ENCODE assay signal across 21 mouse cellular contexts in the genomic region with DNA sequence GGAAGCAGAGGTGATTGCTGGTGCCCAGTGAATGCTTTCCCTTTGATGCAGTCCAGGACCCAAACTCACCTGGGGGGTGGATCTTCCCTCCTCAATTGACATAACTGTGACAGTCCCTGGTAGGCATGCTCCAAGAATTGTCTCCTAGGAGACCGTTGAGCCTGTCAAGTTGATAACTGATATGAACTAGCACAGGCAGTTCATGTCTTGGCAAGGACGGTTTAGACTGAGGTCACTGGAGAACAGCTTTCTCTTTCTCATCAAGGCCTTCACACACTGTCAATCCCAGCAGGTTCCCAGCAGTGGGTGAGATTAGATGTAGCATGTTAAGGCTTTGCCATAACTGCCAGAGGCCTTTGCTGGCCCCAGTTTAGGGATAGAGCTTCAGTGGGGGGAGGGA.
DNase-seq lines count a peak whose midpoint lies in the region; ATAC-seq and TF ChIP-seq lines count a peak whose summit lies in the region.
"Had no signal": no experiment of that assay in that cellular context is flagged by ENCODE, and none has a peak within 500 bp of the region (broad histone marks: within the 10 kb centered on the region; RNA-seq: fewer than 3 reads in every experiment).

No protein-coding gene starts in this region.

- no peaks in the 10 kb centered on the region for H3K36me3 ChIP-seq in heart, embryonic 15.5 days
- H3K36me3 ChIP-seq in heart, embryonic 10.5 days: no peaks in the 10 kb centered on the region
- no peaks in the 10 kb centered on the region for H3K36me3 ChIP-seq in lung, embryonic 16.5 days (ENCODE audit: control insufficient read depth, insufficient read depth, low read length)
- H3K36me3 ChIP-seq in intestine, postnatal 0 days (ENCODE audit: control insufficient read depth, insufficient read depth): no peaks in the 10 kb centered on the region
- H3K36me3 ChIP-seq: embryonic facial prominence, embryonic 12.5 days; limb, embryonic 10.5 days; liver, embryonic 12.5 days had no signal

- no peaks in the 10 kb centered on the region for H3K9me3 ChIP-seq in heart, embryonic 15.5 days (replicated peaks)
- no peaks in the 10 kb centered on the region for H3K9me3 ChIP-seq in heart, embryonic 10.5 days
- no peaks in the 10 kb centered on the region for H3K9me3 ChIP-seq in lung, embryonic 16.5 days (ENCODE audit: control insufficient read depth, low read length)
- H3K9me3 ChIP-seq in intestine, postnatal 0 days (ENCODE audit: control insufficient read depth): no peaks in the 10 kb centered on the region
- H3K9me3 ChIP-seq: embryonic facial prominence, embryonic 12.5 days; limb, embryonic 10.5 days had no signal

- ATAC-seq in cerebellum, adult (ENCODE audit: insufficient number of reproducible peaks, low FRiP score, low TSS enrichment): no peak
- ATAC-seq in heart, embryonic 15.5 days (replicated peaks; ENCODE audit: insufficient number of reproducible peaks, insufficient read depth, low FRiP score, low read depth): no peak
- ATAC-seq in lung, embryonic 16.5 days (ENCODE audit: low read depth): 0 out of 2 replicates have a peak, but pooled peaks have one; percentile 17
- no peak for ATAC-seq in intestine, postnatal 0 days
- ATAC-seq: hindbrain, postnatal 0 days; liver, embryonic 12.5 days had no signal

- no peak overlapping the region for H3K9ac ChIP-seq in heart, embryonic 15.5 days
- H3K9ac ChIP-seq in lung, embryonic 16.5 days (ENCODE audit: low read length): no peak overlapping the region
- no peak overlapping the region for H3K9ac ChIP-seq in intestine, postnatal 0 days (ENCODE audit: low read depth, low read length)
- H3K9ac ChIP-seq: embryonic facial prominence, embryonic 12.5 days; liver, embryonic 12.5 days had no signal

- no peak overlapping the region for H3K4me3 ChIP-seq in heart, embryonic 15.5 days
- no peak overlapping the region for H3K4me3 ChIP-seq in heart, embryonic 10.5 days
- no peak overlapping the region for H3K4me3 ChIP-seq in lung, embryonic 16.5 days (ENCODE audit: low read length)
- H3K4me3 ChIP-seq in intestine, postnatal 0 days (ENCODE audit: low read depth, low read length): no peak overlapping the region
- H3K4me3 ChIP-seq: embryonic facial prominence, embryonic 12.5 days; erythroblast, embryonic 14.5 days; limb, embryonic 10.5 days; liver, embryonic 12.5 days had no signal

- no peak for TF ChIP-seq CTCF in intestine, postnatal 0 days (IDR thresholded peaks at IDR 0.05; ENCODE audit: low read depth)

- H3K27me3 ChIP-seq in heart, embryonic 15.5 days: no peaks in the 10 kb centered on the region
- H3K27me3 ChIP-seq in heart, embryonic 10.5 days (ENCODE audit: insufficient read depth, poor library complexity, severe bottlenecking): no peaks in the 10 kb centered on the region
- H3K27me3 ChIP-seq in lung, embryonic 16.5 days (ENCODE audit: control insufficient read depth, insufficient read depth, low read depth, low read length): no peaks in the 10 kb centered on the region
- no peaks in the 10 kb centered on the region for H3K27me3 ChIP-seq in intestine, postnatal 0 days (replicated peaks; ENCODE audit: control insufficient read depth, insufficient read depth, low read length)
- H3K27me3 ChIP-seq: embryonic facial prominence, embryonic 12.5 days; liver, embryonic 12.5 days had no signal

- peak; percentile 49 to 59 for DNase-seq in cerebellum, postnatal 10 days
- no peak for DNase-seq in heart, embryonic 10.5 days (ENCODE audit: low spot score)
- no peak for DNase-seq in lung, postnatal 36 days
- DNase-seq: B cell, adult 2 months; cerebellum, adult 9-11 months; gastrocnemius, postnatal 25 days; kidney, adult 11 months; layer of hippocampus, postnatal 36 days; lung, adult 2 months; lung, postnatal 4 days; retina, postnatal 1 day had no signal

- peak overlapping the region; percentile 47 for H3K27ac ChIP-seq in heart, embryonic 15.5 days
- no peak overlapping the region for H3K27ac ChIP-seq in heart, embryonic 10.5 days
- H3K27ac ChIP-seq in lung, embryonic 16.5 days (ENCODE audit: low read length): no peak overlapping the region
- H3K27ac ChIP-seq in intestine, postnatal 0 days (ENCODE audit: low read depth, low read length): no peak overlapping the region
- H3K27ac ChIP-seq: embryonic facial prominence, embryonic 12.5 days; hindbrain, postnatal 0 days; limb, embryonic 10.5 days; liver, embryonic 12.5 days had no signal

- peaks cover 38% of the 10 kb centered on the region for H3K4me1 ChIP-seq in heart, embryonic 15.5 days (replicated peaks)
- H3K4me1 ChIP-seq in heart, embryonic 10.5 days: peaks cover 28% of the 10 kb centered on the region
- no peaks in the 10 kb centered on the region for H3K4me1 ChIP-seq in lung, embryonic 16.5 days (replicated peaks; ENCODE audit: control insufficient read depth, insufficient read depth, low read length)
- H3K4me1 ChIP-seq in intestine, postnatal 0 days (replicated peaks; ENCODE audit: control insufficient read depth, insufficient read depth, low read length): peaks cover 11% of the 10 kb centered on the region; the same call in 1 of the 2 replicates

- 33% methylated on average over 2 of the region's 2 CpGs for WGBS in heart, embryonic 15.5 days
- WGBS in heart, embryonic 10.5 days: 41% methylated on average over 2 of the region's 2 CpGs
- 68% methylated on average over 2 of the region's 2 CpGs for WGBS in lung, embryonic 16.5 days
- 62% methylated on average over 2 of the region's 2 CpGs for WGBS in intestine, postnatal 0 days

- H3K4me2 ChIP-seq in heart, embryonic 15.5 days: no peak overlapping the region
- H3K4me2 ChIP-seq in lung, embryonic 16.5 days (ENCODE audit: low read depth, low read length): no peak overlapping the region
- H3K4me2 ChIP-seq in intestine, postnatal 0 days (replicated peaks; ENCODE audit: low read depth): no peak overlapping the region
- H3K4me2 ChIP-seq: embryonic facial prominence, embryonic 12.5 days; liver, embryonic 12.5 days; midbrain, embryonic 11.5 days had no signal

Comparison
In these comparisons a context has a peak if more than half of its experiments do, and no peak if none do; other contexts are left out.
1. DNase-seq: peak in cerebellum, postnatal 10 days (2 of 2); none in heart, embryonic 10.5 days (single experiment) and lung, postnatal 36 days (single experiment).